Comparison of ENCODE assay signal across 8 mouse cellular contexts in genomic region chr11:75054184-75054877, GRCm38 (mm10).
DNase-seq lines count a peak whose midpoint lies in the region; ATAC-seq and TF ChIP-seq lines count a peak whose summit lies in the region.

No protein-coding gene starts in this region.

- WGBS in intestine, embryonic 14.5 days, result 17% methylated on average over 5 of the region's 5 CpGs

- H3K27ac ChIP-seq in embryonic fibroblast, embryonic 13.5 days (ENCODE audit: insufficient read depth, low read length), result peak overlapping the region; percentile 99
- H3K27ac ChIP-seq in intestine, embryonic 14.5 days (ENCODE audit: low read depth), result peak overlapping the region; percentile 95

- no peak overlapping the region for H3K4me3 ChIP-seq in embryonic fibroblast, embryonic 13.5 days (ENCODE audit: insufficient read depth, low read length)
- no peak overlapping the region for H3K4me3 ChIP-seq in intestine, embryonic 14.5 days (ENCODE audit: low read depth, low read length)

- no peak for TF ChIP-seq POLR2A in embryonic fibroblast, embryonic 13.5 days (IDR thresholded peaks at IDR 0.05; ENCODE audit: low read depth, low read length)

- peak overlapping the region; percentile 14; the same call in 1 of the 2 replicates for H3K4me2 ChIP-seq in intestine, embryonic 14.5 days (ENCODE audit: low read length)

- TF ChIP-seq CTCF in embryonic fibroblast, embryonic 13.5 days (IDR thresholded peaks at IDR 0.05; ENCODE audit: borderline replicate concordance, insufficient read depth, low read length), result no peak

- H3K4me1 ChIP-seq in embryonic fibroblast, embryonic 13.5 days (ENCODE audit: control insufficient read depth, insufficient read depth, low read length), result peaks cover 33% of the 10 kb centered on the region
- H3K4me1 ChIP-seq in intestine, embryonic 14.5 days (replicated peaks; ENCODE audit: control insufficient read depth, insufficient read depth, low read length), result peaks cover 54% of the 10 kb centered on the region

- no peak overlapping the region for H3K9ac ChIP-seq in intestine, embryonic 14.5 days (ENCODE audit: low read length)

- peak; percentile 87 for ATAC-seq in intestine, embryonic 14.5 days (replicated peaks; ENCODE audit: low FRiP score, low TSS enrichment, low read depth)

- H3K27me3 ChIP-seq in intestine, embryonic 14.5 days (replicated peaks; ENCODE audit: control insufficient read depth, insufficient read depth, low read length), result no peaks in the 10 kb centered on the region

- DNase-seq in left cerebral cortex, adult 18-20 months (ENCODE audit: low spot score in 2 of 2), result peak; percentile 28 to 34
- no peak for DNase-seq in left cerebral cortex, postnatal 4 days
- no peak for DNase-seq in intestine, embryonic 14.5 days (ENCODE audit: low spot score)
- peak; percentile 66 for DNase-seq in lung, postnatal 4 days
- no peak for DNase-seq in spleen, postnatal 4 days (ENCODE audit: low spot score in 2 of 2)
- no peak for DNase-seq in cerebellum, adult 9-11 months
- no peak for DNase-seq in layer of hippocampus, postnatal 25 days (ENCODE audit: extremely low spot score in 1 of 2, low spot score in 1 of 2)

- H3K36me3 ChIP-seq in intestine, embryonic 14.5 days (ENCODE audit: control insufficient read depth, insufficient read depth, low read length), result 0 out of 2 replicates have a peak, but pooled peaks cover 5% of the 10 kb centered on the region

- H3K9me3 ChIP-seq in intestine, embryonic 14.5 days (ENCODE audit: control insufficient read depth, low read length), result no peaks in the 10 kb centered on the region

- intact Hi-C loops in left cerebral cortex, postnatal 4 days (cut with DNase I), result no loop called here

Comparison
In these comparisons a context has a peak if more than half of its experiments do, and no peak if none do; other contexts are left out.
1. DNase-seq: peak in left cerebral cortex, adult 18-20 months (2 of 2) and lung, postnatal 4 days (2 of 2); none in left cerebral cortex, postnatal 4 days (single experiment), intestine, embryonic 14.5 days (single experiment), spleen, postnatal 4 days (0 of 2), cerebellum, adult 9-11 months (single experiment) and layer of hippocampus, postnatal 25 days (0 of 2).